Mouse (Mus musculus) lung, postnatal 0 days (tissue): ENCODE data around the gene Paqr7.

Source experiments
- CTCF ChIP-seq: IDR thresholded peaks from 2 replicates; pipeline ENCODE4 v1.5.1; 2016; ENCODE audit warnings: antibody characterized with exemption, mild to moderate bottlenecking
- EP300 ChIP-seq: IDR thresholded peaks from 2 replicates; pipeline ENCODE4 v1.6.1; 2016; ENCODE audit warnings: antibody characterized with exemption, mild to moderate bottlenecking, control low read depth

DNA sequence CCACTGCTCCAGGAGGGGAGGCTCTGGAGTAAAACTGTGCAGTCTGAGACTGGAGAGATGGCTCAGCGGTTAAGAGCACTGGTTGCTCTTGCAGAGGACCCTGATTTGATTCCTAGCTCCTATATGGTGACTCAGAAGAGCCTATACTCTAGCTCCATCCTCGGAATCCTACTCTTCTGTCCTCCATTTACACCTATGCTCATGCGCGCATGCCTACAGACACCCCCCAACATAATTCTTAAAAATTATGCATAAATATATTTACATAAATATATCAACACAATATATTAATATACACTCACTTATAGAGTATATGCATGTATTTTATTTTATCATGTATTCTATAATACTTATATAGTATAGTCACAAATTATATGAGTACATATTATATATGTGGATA is 13.9 kb downstream of the Paqr7 start:
- TF ChIP-seq CTCF: no peak
- no peak for TF ChIP-seq EP300
